Mouse (Mus musculus): Measurements from ENCODE around the gene Chrnd. TPM values are rescaled to one million over a fixed set of nuclear protein-coding genes. Genes with fewer than 3 reads are reported as not detected.

Gene Chrnd
- not detected for total RNA-seq (2023)

GRCm38 (mm10) chr1:87190429-87190828, at the start of gene Chrnd:
TSS of gene Chrnd (plus strand) at chr1:87190607.

GRCm38 (mm10) chr1:87156199-87156587, 34.2 kb upstream of the Chrnd start, which contains the start of gene Ecel1:
TSS of gene Ecel1 (minus strand) at chr1:87156521.

GRCm38 (mm10) chr1:87183013-87183412, 7.4 kb upstream of the Chrnd start, which contains the start of gene Prss56:
TSS of gene Prss56 (plus strand) at chr1:87183313.

GRCm38 (mm10) chr1:87204465-87204864, 14.1 kb downstream of the Chrnd start, which contains the start of gene Chrng:
TSS of gene Chrng (plus strand) at chr1:87204657.

GRCm38 (mm10) chr1:87213735-87214704, 23.6 kb downstream of the Chrnd start, which contains the start of gene Eif4e2:
TSS of gene Eif4e2 (plus strand) at chr1:87213914.

Other genes starting within 250 kb of the Chrnd start
- not detected for gene Alppl2, start 100.7 kb upstream of the Chrnd start, total RNA-seq (2023)
- not detected for gene Alpi, start 89.0 kb upstream of the Chrnd start, total RNA-seq (2023)
- not detected for gene Akp3, start 65.6 kb upstream of the Chrnd start, total RNA-seq (2023)
- gene Ecel1, start 34.1 kb upstream of the Chrnd start, total RNA-seq (2023) = not detected
- not detected for gene Prss56, start 7.3 kb upstream of the Chrnd start, total RNA-seq (2023)
- not detected for gene Chrng, start 14.1 kb downstream of the Chrnd start, total RNA-seq (2023)
- 10 to 100 TPM; 61.6 to 73.4 TPM for gene Eif4e2, start 23.3 kb downstream of the Chrnd start, total RNA-seq (2023)
- under 1 TPM in 1 of 2 experiments, not detected in 1; 0.27 TPM for gene Efhd1, start 73.8 kb downstream of the Chrnd start, total RNA-seq (2023)
- 10 to 100 TPM; 63.9 to 65.2 TPM for gene Gigyf2, start 136.4 kb downstream of the Chrnd start, total RNA-seq (2023)
- not detected for gene Kcnj13, start 204.1 kb downstream of the Chrnd start, total RNA-seq (2023)